In the genomic region with DNA sequence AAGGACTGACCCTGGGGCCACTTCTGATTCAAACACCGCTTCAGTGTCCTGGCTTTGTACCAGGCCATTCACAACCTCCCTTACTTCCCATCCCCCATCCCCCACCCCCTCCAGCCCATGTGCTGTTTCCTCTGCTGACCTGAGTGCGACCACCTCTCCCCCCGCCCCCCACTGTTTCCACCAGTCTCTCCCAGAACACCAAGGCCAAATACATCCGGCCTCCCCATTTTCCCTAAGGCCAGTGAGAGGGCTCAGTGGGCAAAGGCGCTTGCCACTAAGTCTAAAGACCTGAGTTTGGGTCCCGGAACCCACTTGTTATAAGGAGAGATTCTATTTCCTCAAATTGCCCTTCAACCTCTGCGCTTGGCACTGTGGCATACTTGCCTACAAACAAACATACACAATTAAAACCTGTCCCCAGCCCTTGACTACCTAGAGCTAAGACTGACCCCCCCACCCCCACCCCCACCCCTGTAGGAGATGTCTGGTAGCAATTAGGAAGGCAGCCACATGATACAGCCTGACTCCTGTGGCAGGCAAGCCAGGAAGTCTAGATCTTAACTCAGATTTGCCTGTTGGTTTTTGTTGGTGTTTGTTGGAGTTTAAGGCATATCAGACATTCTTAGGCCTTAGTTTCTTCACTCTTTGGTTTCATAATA, we compare ENCODE assay signal across 21 mouse cellular contexts. TPM values are rescaled to one million over a fixed set of nuclear protein-coding genes. Genes with fewer than 3 reads are reported as not detected.
DNase-seq lines count a peak whose midpoint lies in the region; ATAC-seq and TF ChIP-seq lines count a peak whose summit lies in the region.
"Had no signal": no experiment of that assay in that cellular context is flagged by ENCODE, and none has a peak within 500 bp of the region (broad histone marks: within the 10 kb centered on the region; RNA-seq: fewer than 3 reads in every experiment).

No protein-coding gene starts in this region.

- no peak for DNase-seq in kidney, adult 2 months
- DNase-seq in ZHBTc4 (ENCODE audit: low read depth, low spot score), result peak; percentile 55
- no peak for DNase-seq in frontal cortex, postnatal 36 days (ENCODE audit: low spot score in 2 of 2)
- DNase-seq in layer of hippocampus, adult 9-11 months, result no peak
- DNase-seq: adrenal gland, postnatal 36 days; cerebellum, adult 9-11 months; gastrocnemius, postnatal 25 days; kidney, adult 11 months; kidney, postnatal 4 days; layer of hippocampus, postnatal 36 days; left cerebral cortex, postnatal 4 days; liver, postnatal 0 days had no signal

- no peaks in the 10 kb centered on the region for H3K36me3 ChIP-seq in kidney, embryonic 15.5 days
- H3K36me3 ChIP-seq in kidney, adult 2 months (ENCODE audit: control insufficient read depth, insufficient read depth, low read length), result no peaks in the 10 kb centered on the region
- H3K36me3 ChIP-seq in embryonic facial prominence, embryonic 12.5 days, result no peaks in the 10 kb centered on the region
- peaks cover 3% of the 10 kb centered on the region; the same call in 1 of the 2 replicates for H3K36me3 ChIP-seq in limb, embryonic 12.5 days
- H3K36me3 ChIP-seq: heart, embryonic 12.5 days; hindbrain, embryonic 13.5 days; midbrain, embryonic 15.5 days had no signal

- no peaks in the 10 kb centered on the region for H3K9me3 ChIP-seq in kidney, embryonic 15.5 days (replicated peaks)
- H3K9me3 ChIP-seq in embryonic facial prominence, embryonic 12.5 days, result no peaks in the 10 kb centered on the region
- H3K9me3 ChIP-seq in limb, embryonic 12.5 days, result no peaks in the 10 kb centered on the region
- H3K9me3 ChIP-seq: heart, embryonic 12.5 days; hindbrain, embryonic 13.5 days; midbrain, embryonic 15.5 days had no signal

- no peak overlapping the region for H3K4me3 ChIP-seq in kidney, embryonic 15.5 days (replicated peaks)
- H3K4me3 ChIP-seq in kidney, adult 2 months (ENCODE audit: insufficient read depth, low read depth, low read length), result no peak overlapping the region
- no peak overlapping the region for H3K4me3 ChIP-seq in embryonic facial prominence, embryonic 12.5 days
- no peak overlapping the region for H3K4me3 ChIP-seq in limb, embryonic 12.5 days (replicated peaks)
- H3K4me3 ChIP-seq: erythroblast, embryonic 14.5 days; heart, embryonic 12.5 days; hindbrain, embryonic 13.5 days; midbrain, embryonic 15.5 days had no signal

- H3K27ac ChIP-seq in kidney, embryonic 15.5 days, result peak overlapping the region; percentile 67
- H3K27ac ChIP-seq in kidney, adult 2 months (ENCODE audit: insufficient read depth, low read depth, low read length), result no peak overlapping the region
- peak overlapping the region; percentile 90 for H3K27ac ChIP-seq in embryonic facial prominence, embryonic 12.5 days
- peak overlapping the region; percentile 94 for H3K27ac ChIP-seq in limb, embryonic 12.5 days
- H3K27ac ChIP-seq: hindbrain, embryonic 13.5 days; midbrain, embryonic 15.5 days had no signal

- H3K4me2 ChIP-seq in kidney, embryonic 15.5 days, result no peak overlapping the region
- H3K4me2 ChIP-seq in embryonic facial prominence, embryonic 12.5 days (replicated peaks), result peak overlapping the region; percentile 26; the same call in 1 of the 2 replicates
- H3K4me2 ChIP-seq in limb, embryonic 12.5 days, result no peak overlapping the region
- H3K4me2 ChIP-seq: heart, embryonic 12.5 days; hindbrain, embryonic 13.5 days; midbrain, embryonic 15.5 days had no signal

- no peak for TF ChIP-seq POLR2A in kidney, adult 2 months (IDR thresholded peaks at IDR 0.05; ENCODE audit: low read depth, low read length)

- H3K9ac ChIP-seq in kidney, embryonic 15.5 days, result no peak overlapping the region
- no peak overlapping the region for H3K9ac ChIP-seq in embryonic facial prominence, embryonic 12.5 days
- H3K9ac ChIP-seq in limb, embryonic 12.5 days (replicated peaks), result no peak overlapping the region; the same call in 1 of the 2 replicates
- H3K9ac ChIP-seq: heart, embryonic 12.5 days; hindbrain, embryonic 13.5 days; liver, postnatal 0 days; midbrain, embryonic 15.5 days had no signal

- WGBS in kidney, embryonic 15.5 days, result 66% methylated on average over 7 of the region's 7 CpGs
- 86% methylated on average over 7 of the region's 7 CpGs for WGBS in kidney, adult 2 months
- 22% methylated on average over 7 of the region's 7 CpGs for WGBS in embryonic facial prominence, embryonic 12.5 days
- WGBS in limb, embryonic 12.5 days, result 14% methylated on average over 7 of the region's 7 CpGs

- no peak for TF ChIP-seq CTCF in kidney, adult 2 months (conservative IDR thresholded peaks at IDR 0.05; ENCODE audit: insufficient read depth, insufficient read length, low read depth, low read length)

- H3K4me1 ChIP-seq in kidney, embryonic 15.5 days, result peaks cover 53% of the 10 kb centered on the region
- H3K4me1 ChIP-seq in kidney, adult 2 months (ENCODE audit: control insufficient read depth, insufficient read depth, low read length), result peaks cover 2% of the 10 kb centered on the region; the same call in 1 of the 2 replicates
- H3K4me1 ChIP-seq in embryonic facial prominence, embryonic 12.5 days, result peaks cover 54% of the 10 kb centered on the region
- peaks cover 59% of the 10 kb centered on the region for H3K4me1 ChIP-seq in limb, embryonic 12.5 days (replicated peaks)
- H3K4me1 ChIP-seq: midbrain, embryonic 15.5 days had no signal

- no peaks in the 10 kb centered on the region for H3K27me3 ChIP-seq in kidney, embryonic 15.5 days
- no peaks in the 10 kb centered on the region for H3K27me3 ChIP-seq in kidney, adult 2 months (replicated peaks; ENCODE audit: control insufficient read depth, insufficient read depth, low read length)
- H3K27me3 ChIP-seq in embryonic facial prominence, embryonic 12.5 days, result no peaks in the 10 kb centered on the region
- H3K27me3 ChIP-seq in limb, embryonic 12.5 days, result no peaks in the 10 kb centered on the region
- H3K27me3 ChIP-seq: heart, embryonic 12.5 days; hindbrain, embryonic 13.5 days; midbrain, embryonic 15.5 days had no signal

- no peak for ATAC-seq in kidney, embryonic 15.5 days (replicated peaks; ENCODE audit: low FRiP score)
- 0 out of 2 replicates have a peak, but pooled peaks have one; percentile 16 for ATAC-seq in embryonic facial prominence, embryonic 12.5 days (ENCODE audit: insufficient number of reproducible peaks, insufficient read depth, low FRiP score, low TSS enrichment)
- ATAC-seq in limb, embryonic 12.5 days (ENCODE audit: insufficient number of reproducible peaks, insufficient read depth, low FRiP score, low TSS enrichment, low read depth), result no peak
- ATAC-seq: activated CD4-positive, CD25-positive, alpha-beta regulatory T cell, adult 4 months; liver, postnatal 0 days; midbrain, embryonic 15.5 days had no signal

RNA-seq across cellular contexts. Expression of a gene that starts 12.7 kb away (rescaled TPM):
- polyA plus RNA-seq in kidney, embryonic 15.5 days (2015; fragmentation: Nextera tagmentation; extraction: Ambion mirVana), result 2.0 and 2.1 TPM in 2 replicates
- 3.2 and 3.5 TPM in 2 replicates for polyA plus RNA-seq in kidney, adult 2 months (2012; rRNA removed)
- polyA plus RNA-seq in embryonic facial prominence, embryonic 12.5 days (2016; fragmentation: Nextera tagmentation; extraction: Ambion mirVana), result 2.7 and 2.8 TPM in 2 replicates
- 2.0 and 2.3 TPM in 2 replicates for polyA plus RNA-seq in limb, embryonic 12.5 days (2016; fragmentation: Nextera tagmentation; extraction: Ambion mirVana)
- polyA plus RNA-seq: activated CD4-positive, CD25-positive, alpha-beta regulatory T cell, adult 4 months; erythroblast, embryonic 14.5 days had no signal

RNA-seq across cellular contexts. Expression of a gene that starts 19.0 kb away (rescaled TPM):
- not detected in 2 replicates for polyA plus RNA-seq in kidney, embryonic 15.5 days (2015; fragmentation: Nextera tagmentation; extraction: Ambion mirVana)
- polyA plus RNA-seq in kidney, adult 2 months (2012; rRNA removed), result not detected in 2 replicates
- not detected in 2 replicates for polyA plus RNA-seq in embryonic facial prominence, embryonic 12.5 days (2016; fragmentation: Nextera tagmentation; extraction: Ambion mirVana)
- not detected in 2 replicates for polyA plus RNA-seq in limb, embryonic 12.5 days (2016; fragmentation: Nextera tagmentation; extraction: Ambion mirVana)
- polyA plus RNA-seq: activated CD4-positive, CD25-positive, alpha-beta regulatory T cell, adult 4 months; erythroblast, embryonic 14.5 days; heart, embryonic 12.5 days; hindbrain, embryonic 13.5 days; liver, postnatal 0 days; midbrain, embryonic 15.5 days; neural tube, embryonic 11.5 days had no signal
